Mouse (Mus musculus) brown adipose tissue, adult 24 weeks (tissue): ENCODE data around the gene Hypk. TPM values are rescaled to one million over a fixed set of nuclear protein-coding genes. Genes with fewer than 3 reads are reported as not detected.

Source experiments
- H3K27ac ChIP-seq: fragments of 200-500 bp; replicated peaks from 2 replicates; pipeline ENCODE4 v1.5.1; 2012; ENCODE audit warnings: low read depth, mild to moderate bottlenecking, low read length
- H3K4me1 ChIP-seq: fragments of 200-500 bp; 2 replicates; pipeline ENCODE4 v1.6.1; 2012; ENCODE audit warnings: low read length, mixed read lengths; ENCODE audit not compliant: control insufficient read depth, insufficient read depth, insufficient read length
- H3K4me3 ChIP-seq: fragments of 200-500 bp; 2 replicates; pipeline ENCODE4 v1.5.1; 2012; ENCODE audit warnings: low read depth, mild to moderate bottlenecking, low read length, moderate library complexity; ENCODE audit not compliant: insufficient read depth
- polyA plus RNA-seq: library from polyadenylated mRNA; stranded (reverse); fragments of >200 nt; gene quantifications from 2 replicates; pipeline ENCODE4 v1.2.4, GENCODE M21; 2012; ENCODE audit not compliant: missing spikeins, insufficient read depth, insufficient read length

The Hypk gene
- polyA plus RNA-seq, 1 experiment: 114 TPM

DNA sequence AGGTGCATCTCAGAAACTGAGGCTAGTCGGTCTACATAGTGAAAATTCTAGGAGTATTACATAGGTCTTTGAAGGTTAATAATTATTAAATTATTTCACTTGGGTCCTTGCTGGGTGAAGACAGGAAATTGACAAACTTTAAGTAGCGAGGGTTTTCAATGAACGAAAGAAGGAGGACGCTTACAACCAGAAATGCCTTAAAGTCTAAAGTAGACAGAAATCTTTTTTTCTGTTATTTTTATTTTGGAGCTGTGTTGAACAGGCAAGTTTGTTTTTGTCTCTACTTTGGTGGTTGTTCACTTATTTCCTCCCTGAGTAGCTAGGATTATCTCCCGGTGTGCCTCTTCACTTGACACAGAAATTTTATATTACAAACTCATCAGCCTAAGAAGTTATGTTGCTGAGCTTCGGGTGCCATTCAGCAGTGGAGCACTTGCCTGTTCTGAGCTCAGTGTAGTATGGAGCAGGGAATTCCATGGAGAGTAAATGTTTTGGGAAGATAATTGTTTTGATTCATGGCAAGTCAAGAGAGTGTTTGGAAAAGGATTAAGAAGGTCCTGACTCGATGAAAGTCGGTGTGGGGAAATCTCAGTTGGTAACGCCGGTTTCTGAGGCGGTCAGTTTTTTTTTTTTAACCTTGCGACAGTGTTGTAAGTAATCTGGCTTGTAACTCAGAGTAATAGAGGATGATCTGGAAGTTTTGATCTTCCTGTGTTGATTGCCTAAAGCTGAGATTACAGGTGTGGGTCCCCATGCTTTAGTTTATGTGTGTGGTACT, 54.3 kb downstream of the Hypk start:
- peak overlapping the region; percentile 53 for H3K4me3 ChIP-seq
- no peak overlapping the region for H3K27ac ChIP-seq
- H3K4me1 ChIP-seq: peaks cover 5% of the 10 kb centered on the region

DNA sequence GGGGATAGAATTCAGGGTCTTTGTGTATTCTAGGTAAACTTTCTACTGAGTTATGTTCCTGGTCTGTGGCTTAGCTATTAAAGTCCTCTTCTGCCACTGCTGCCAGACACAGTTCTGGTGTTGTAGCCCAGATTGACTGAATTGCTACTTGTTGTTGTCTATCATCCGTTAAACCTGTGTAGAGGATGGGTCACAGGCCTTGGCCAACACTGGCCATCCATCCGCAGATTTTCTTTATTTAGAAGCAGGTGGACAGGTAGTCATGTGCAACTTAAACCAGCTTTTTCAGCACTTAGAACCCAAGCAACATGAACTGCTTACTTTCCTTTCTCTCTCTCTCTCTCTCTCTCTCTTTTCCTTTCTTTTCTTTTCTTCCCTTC, 54.9 kb downstream of the Hypk start:
- Histone ChIP-seq H3K27ac (no peak overlapping the region), H3K4me3 (peak overlapping the region; percentile 53), H3K4me1 (peaks cover 5% of the 10 kb centered on the region)

Other genes with a start within 250 kb of the Hypk start
- gene Trp53bp1, start 181.9 kb upstream of the Hypk start, polyA plus RNA-seq: 8.7 and 12.8 TPM in 2 replicates
- gene Map1a, start 163.7 kb upstream of the Hypk start, polyA plus RNA-seq: 1.2 and 1.5 TPM in 2 replicates
- 64.8 and 79.2 TPM in 2 replicates for gene Ppip5k1, start 97.9 kb upstream of the Hypk start, polyA plus RNA-seq
- not detected in 2 replicates for gene Ckmt1, start 95.6 kb upstream of the Hypk start, polyA plus RNA-seq
- not detected in 2 replicates for gene Strc, start 66.1 kb upstream of the Hypk start, polyA plus RNA-seq
- 92.2 and 124 TPM in 2 replicates for gene Pdia3, start 39.5 kb upstream of the Hypk start, polyA plus RNA-seq
- 3.6 and 4.5 TPM in 2 replicates for gene Catsper2, start 39.5 kb upstream of the Hypk start, polyA plus RNA-seq
- gene Ell3, start 9.0 kb upstream of the Hypk start, polyA plus RNA-seq: not detected in 2 replicates
- gene Serf2, start 4.1 kb upstream of the Hypk start, polyA plus RNA-seq: 562 and 583 TPM in 2 replicates
- gene Serinc4, start 3.5 kb downstream of the Hypk start, polyA plus RNA-seq: not detected in 2 replicates
- 22.1 and 30.8 TPM in 2 replicates for gene Mfap1b, start 20.8 kb downstream of the Hypk start, polyA plus RNA-seq
- 17.5 and 19.3 TPM in 2 replicates for gene Mfap1a, start 53.4 kb downstream of the Hypk start, polyA plus RNA-seq
- 2.2 and 2.3 TPM in 2 replicates for gene Wdr76, start 53.4 kb downstream of the Hypk start, polyA plus RNA-seq